ENCODE assay signal across 9 mouse cellular contexts in the genomic region with DNA sequence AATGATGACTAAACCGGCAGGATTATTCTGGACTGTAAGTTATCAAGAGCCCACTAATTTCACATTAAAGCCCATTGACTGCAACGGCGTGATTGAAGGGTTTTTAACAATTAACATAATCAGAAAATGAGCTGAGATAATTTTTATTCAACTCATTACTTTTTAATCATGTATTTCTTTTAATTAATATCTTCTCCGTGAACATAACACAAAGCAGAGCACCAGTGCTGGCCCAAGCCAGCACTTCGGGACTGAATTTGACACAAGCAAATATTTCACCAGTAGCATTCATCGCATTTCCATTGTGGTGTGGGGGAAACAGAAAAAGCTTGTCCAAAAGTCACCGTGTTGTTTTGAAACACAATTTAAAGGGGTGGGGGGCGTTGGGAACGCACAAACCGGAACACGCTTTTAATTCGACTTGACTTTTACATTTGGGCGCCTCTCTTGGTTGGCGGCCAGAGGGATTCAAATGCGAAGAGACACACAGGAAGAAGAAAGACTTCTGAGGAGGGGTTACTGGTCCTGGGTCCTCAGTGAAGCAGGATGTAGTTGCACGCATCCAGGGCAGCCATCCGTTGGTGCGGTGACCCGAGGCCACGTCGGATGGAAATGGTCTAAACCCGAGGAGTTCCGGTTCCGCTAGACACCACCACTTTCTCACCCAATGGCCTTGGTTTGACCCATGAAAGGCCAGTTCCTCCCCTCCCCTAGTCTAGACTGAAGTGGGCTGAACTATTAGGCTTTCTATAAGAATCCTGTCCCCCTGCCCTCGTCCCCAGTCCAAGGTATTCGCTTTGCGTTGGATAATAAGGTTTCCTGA. TPM values are rescaled to one million over a fixed set of nuclear protein-coding genes. Genes with fewer than 3 reads are reported as not detected.
DNase-seq lines count a peak whose midpoint lies in the region; ATAC-seq and TF ChIP-seq lines count a peak whose summit lies in the region.
"Had no signal": no experiment of that assay in that cellular context is flagged by ENCODE, and none has a peak within 500 bp of the region (broad histone marks: within the 10 kb centered on the region; RNA-seq: fewer than 3 reads in every experiment).

No protein-coding gene starts in this region.

- H3K4me2 ChIP-seq in heart, postnatal 0 days (ENCODE audit: low read depth, low read length): peak overlapping the region; percentile 52
- H3K4me2 ChIP-seq in liver, embryonic 16.5 days (ENCODE audit: low read depth, low read length): peak overlapping the region; percentile 17

- peaks cover 70% of the 10 kb centered on the region for H3K27me3 ChIP-seq in heart, postnatal 0 days (ENCODE audit: control insufficient read depth, insufficient read depth, low read length)
- H3K27me3 ChIP-seq in liver, embryonic 16.5 days (ENCODE audit: control insufficient read depth, insufficient read depth, low read depth, low read length): peaks cover 64% of the 10 kb centered on the region

- H3K9ac ChIP-seq in heart, postnatal 0 days (replicated peaks; ENCODE audit: low read depth, low read length): no peak overlapping the region
- no peak overlapping the region for H3K9ac ChIP-seq in liver, embryonic 16.5 days (ENCODE audit: low read depth, low read length)

- no peak overlapping the region for H3K27ac ChIP-seq in heart, postnatal 0 days (ENCODE audit: low read depth)
- H3K27ac ChIP-seq in liver, embryonic 16.5 days (ENCODE audit: low read length): no peak overlapping the region
- H3K27ac ChIP-seq: macrophage had no signal

- peaks cover 25% of the 10 kb centered on the region for H3K4me1 ChIP-seq in heart, postnatal 0 days (ENCODE audit: control insufficient read depth, insufficient read depth)
- peaks cover 4% of the 10 kb centered on the region; the same call in 1 of the 2 replicates for H3K4me1 ChIP-seq in liver, embryonic 16.5 days (ENCODE audit: control insufficient read depth, low read depth, low read length)

- TF ChIP-seq CTCF in heart, postnatal 0 days (IDR thresholded peaks at IDR 0.05; ENCODE audit: low read depth): no peak

- TF ChIP-seq EP300 in heart, postnatal 0 days (IDR thresholded peaks at IDR 0.05; ENCODE audit: low read depth): no peak

- WGBS in heart, postnatal 0 days: 7% methylated on average over 27 of the region's 27 CpGs
- 4% methylated on average over 27 of the region's 27 CpGs for WGBS in liver, embryonic 16.5 days (ENCODE audit: insufficient replicate concordance)

- no peak for ATAC-seq in heart, postnatal 0 days (ENCODE audit: insufficient read depth, low read depth)
- no peak for ATAC-seq in liver, embryonic 16.5 days (ENCODE audit: low read depth)

- peak; percentile 4 for DNase-seq in adrenal gland, postnatal 25 days
- DNase-seq in adrenal gland, adult (ENCODE audit: inconsistent age in 2 of 2, low spot score in 1 of 2): no peak
- DNase-seq in CD4-positive, CD25-positive, alpha-beta regulatory T cell, adult 2 months (ENCODE audit: low read depth, low spot score): peak; percentile 45
- no peak for DNase-seq in heart, postnatal 0 days (ENCODE audit: low spot score)
- peak; percentile 55 for DNase-seq in retina, postnatal 1 day
- DNase-seq in c-Kit-positive CD71-positive TER-119-positive erythroid progenitor cells, embryonic 14.5 days (ENCODE audit: low spot score): no peak
- DNase-seq in right cerebral cortex, postnatal 36 days (ENCODE audit: low spot score in 2 of 2): no peak

- no peaks in the 10 kb centered on the region for H3K36me3 ChIP-seq in heart, postnatal 0 days (replicated peaks; ENCODE audit: control insufficient read depth, insufficient read depth, low read length)
- no peaks in the 10 kb centered on the region for H3K36me3 ChIP-seq in liver, embryonic 16.5 days (ENCODE audit: control insufficient read depth, insufficient read depth)

- H3K4me3 ChIP-seq in heart, postnatal 0 days (ENCODE audit: low read depth, low read length): peak overlapping the region; percentile 29
- 0 out of 2 replicates have a peak overlapping the region, but pooled peaks have one; percentile 0 for H3K4me3 ChIP-seq in liver, embryonic 16.5 days (ENCODE audit: low read depth, low read length)

- no peaks in the 10 kb centered on the region for H3K9me3 ChIP-seq in heart, postnatal 0 days (replicated peaks; ENCODE audit: control insufficient read depth, low read length)
- H3K9me3 ChIP-seq in liver, embryonic 16.5 days (replicated peaks; ENCODE audit: control insufficient read depth, low read length): no peaks in the 10 kb centered on the region

RNA-seq across cellular contexts. Expression of a gene that starts 52.9 kb away (rescaled TPM):
- total RNA-seq in adrenal gland, postnatal 25 days (2021): 27.4 TPM in 2 replicates
- total RNA-seq in heart, postnatal 0 days (2014; rRNA removed; ENCODE audit: low replicate concordance): 13.8 and 26.7 TPM in 2 replicates
- 17.7 and 20.2 TPM in 2 replicates for polyA plus RNA-seq in heart, postnatal 0 days (2015; fragmentation: Nextera tagmentation; extraction: Ambion mirVana)
- polyA plus RNA-seq in liver, embryonic 16.5 days (2015; fragmentation: Nextera tagmentation; extraction: Ambion mirVana): 10.5 and 11.0 TPM in 2 replicates

RNA-seq across cellular contexts. Expression of a gene that starts 53.1 kb away (rescaled TPM):
- total RNA-seq in adrenal gland, postnatal 25 days (2021): not detected in 2 replicates
- total RNA-seq in heart, postnatal 0 days (2014; rRNA removed; ENCODE audit: low replicate concordance): not detected in 2 replicates
- not detected in 2 replicates for polyA plus RNA-seq in heart, postnatal 0 days (2015; fragmentation: Nextera tagmentation; extraction: Ambion mirVana)
- polyA plus RNA-seq in liver, embryonic 16.5 days (2015; fragmentation: Nextera tagmentation; extraction: Ambion mirVana): not detected in 2 replicates
- polyA plus RNA-seq: macrophage had no signal

Comparison
In these comparisons a context has a peak if more than half of its experiments do, and no peak if none do; other contexts are left out.
1. DNase-seq: peak in adrenal gland, postnatal 25 days (single experiment), CD4-positive, CD25-positive, alpha-beta regulatory T cell, adult 2 months (single experiment) and retina, postnatal 1 day (single experiment); none in adrenal gland, adult (0 of 2), heart, postnatal 0 days (single experiment), c-Kit-positive CD71-positive TER-119-positive erythroid progenitor cells, embryonic 14.5 days (single experiment) and right cerebral cortex, postnatal 36 days (0 of 2).